Mouse (Mus musculus): ENCODE measurements around the gene Fdps.
"Not testable (repeated sequence)": the region's sequence is repeated elsewhere in the genome, so short reads cannot be mapped to it uniquely, and the experiment has no call there.

Gene Fdps

GRCm38 (mm10) chr3:89101459-89101811, 324 bp downstream of the Fdps start:
- DNase-seq, result no peak

- peak in 1 of 2 experiments; percentile 31 for DNase-seq
Measured at GRCm38 (mm10) chr3:89100811-89101210, 948 bp downstream of the Fdps start, which contains the start of gene Gm43738. Gene Gm43738 (minus strand): TSS chr3:89101099.

- no peak for DNase-seq
Measured at GRCm38 (mm10) chr3:89094021-89094420, 7.7 kb downstream of the Fdps start.

DNA sequence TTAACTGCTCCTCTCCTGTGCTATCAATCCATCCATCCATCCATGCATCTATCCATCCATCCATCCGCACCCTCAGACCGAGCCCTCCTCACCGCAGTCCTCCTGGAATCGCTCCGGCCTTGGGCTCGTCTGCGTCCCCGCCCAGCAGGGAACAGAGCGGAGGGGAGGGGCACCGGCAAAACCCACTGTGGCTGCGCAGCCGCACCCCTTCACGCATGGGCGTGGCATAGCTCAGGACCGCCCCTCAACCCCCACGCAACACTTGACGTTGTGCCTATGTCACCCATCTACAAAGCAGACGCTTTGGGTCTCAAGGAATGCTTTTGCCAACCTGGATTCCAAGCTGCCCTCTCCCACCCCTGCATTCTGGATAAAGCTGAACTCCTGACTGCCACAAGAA, 8.6 kb downstream of the Fdps start, which contains the start of gene Rusc1:
TSS of gene Rusc1 (minus strand) at position 137 of the 400 bp plus-strand sequence.
- peak; percentile 92 to 94 for DNase-seq

GRCm38 (mm10) chr3:89092509-89093090, 9.2 kb downstream of the Fdps start:
- DNase-seq, result peak in 1 of 2 experiments; percentile 12

GRCm38 (mm10) chr3:89091811-89092508, 9.8 kb downstream of the Fdps start:
- no peak for DNase-seq

- peak; percentile 84 to 89 for DNase-seq
Measured at GRCm38 (mm10) chr3:89090694-89091655, 10.8 kb downstream of the Fdps start.

DNA sequence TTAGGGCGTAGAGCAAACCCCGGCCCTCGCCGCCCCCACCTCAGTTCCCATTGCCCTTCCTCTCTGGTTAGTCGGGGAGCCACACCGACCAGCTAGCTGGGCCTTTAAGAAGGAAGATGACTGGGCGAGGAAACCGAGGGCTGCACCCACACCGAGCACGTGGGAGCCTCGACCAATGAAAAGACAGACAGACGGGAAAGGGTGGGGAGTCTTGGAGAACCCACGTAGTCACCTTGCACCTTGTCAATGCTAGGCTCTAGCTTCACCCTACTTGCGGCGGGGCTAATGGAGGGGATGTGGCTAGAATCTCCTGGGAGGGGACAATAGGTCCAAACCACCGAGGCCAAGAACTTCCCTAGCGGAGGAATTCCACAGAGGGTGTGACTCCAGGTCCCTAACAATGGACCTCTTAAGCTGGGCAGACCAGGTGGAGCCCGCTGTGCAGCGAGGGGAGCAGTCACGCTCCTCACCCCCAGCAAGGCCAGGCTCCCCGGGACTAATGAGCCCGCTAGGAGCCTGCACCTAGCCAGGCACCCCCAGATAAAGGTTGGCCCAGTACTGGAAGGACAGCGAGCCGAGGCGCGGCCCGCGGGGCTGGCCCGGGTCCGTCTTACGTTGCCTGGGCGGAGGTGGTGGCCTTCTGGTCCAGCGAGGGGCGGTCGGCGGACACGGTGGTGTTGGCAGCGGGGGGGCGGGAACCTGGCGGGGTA, 11.7 kb downstream of the Fdps start:
- DNase-seq, result peak; percentile 84 to 90

- DNase-seq, result peak in 1 of 2 experiments; percentile 16
Measured at GRCm38 (mm10) chr3:89088974-89089373, 12.8 kb downstream of the Fdps start.

- peak; percentile 94 for DNase-seq
Measured at GRCm38 (mm10) chr3:89087338-89088110, 14.2 kb downstream of the Fdps start.

- DNase-seq, result no peak
Measured at GRCm38 (mm10) chr3:89084654-89085190, 17.0 kb downstream of the Fdps start.

DNA sequence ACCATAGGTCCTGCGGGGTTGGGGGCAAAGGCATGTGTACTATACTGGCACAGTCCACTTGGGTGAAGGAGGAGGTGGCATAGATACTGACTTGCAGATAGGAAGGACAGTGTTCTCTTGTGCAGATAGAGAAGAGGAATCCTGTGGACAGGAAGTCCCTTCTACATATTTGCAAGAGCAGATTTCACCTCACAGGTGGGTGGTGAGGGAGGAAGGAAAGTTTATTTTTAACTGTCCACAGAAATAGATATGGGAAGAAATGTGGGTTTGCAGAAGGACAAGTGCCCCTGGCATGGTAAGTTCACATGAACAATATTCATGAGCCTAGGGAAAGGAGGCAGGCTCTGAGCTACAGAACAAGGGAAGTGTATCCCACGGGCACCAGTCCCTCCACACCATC, 17.6 kb downstream of the Fdps start:
- no peak for DNase-seq

DNA sequence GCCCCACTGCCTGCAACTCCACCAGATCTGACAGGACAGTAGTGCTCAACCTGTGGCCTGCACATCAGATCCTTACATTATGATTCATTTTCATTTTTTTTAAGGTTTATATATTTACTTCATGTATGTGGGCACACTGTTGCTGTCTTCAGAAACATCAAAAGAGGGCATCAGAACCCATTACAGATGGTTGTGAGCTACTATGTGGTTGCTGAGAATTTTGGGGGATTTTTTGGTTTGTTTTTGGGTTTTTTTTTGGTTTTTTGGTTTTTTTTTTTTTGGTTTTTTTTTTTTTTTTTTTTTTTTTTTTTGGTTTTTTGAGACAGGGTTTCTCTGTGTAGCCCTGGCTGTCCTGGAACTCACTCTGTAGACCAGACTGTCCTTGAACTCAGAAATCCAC, 19.5 kb downstream of the Fdps start:
- DNase-seq, result not testable (repeated sequence)

GRCm38 (mm10) chr3:89077383-89077782, 24.4 kb downstream of the Fdps start:
- DNase-seq, result no peak

DNA sequence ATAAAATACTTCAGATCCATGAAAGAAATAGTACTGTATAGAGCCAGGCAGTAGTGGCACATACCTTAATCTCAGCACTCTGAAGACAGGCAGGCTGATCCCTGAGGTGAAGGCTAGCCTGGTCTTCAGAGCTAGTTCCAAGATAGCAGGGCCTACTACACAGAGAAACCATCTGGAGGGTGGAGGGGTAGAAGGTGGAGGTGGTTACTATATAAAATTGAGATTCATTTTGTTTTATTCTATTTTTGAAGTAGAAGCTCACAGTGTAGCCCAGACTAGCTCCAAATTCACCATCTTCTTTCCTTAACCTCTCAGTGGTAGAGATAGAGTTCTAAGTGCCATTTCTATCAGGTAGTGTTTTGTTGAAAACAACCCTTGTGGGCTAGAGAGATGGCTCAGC, 34.5 kb downstream of the Fdps start:
- no peak for DNase-seq

DNA sequence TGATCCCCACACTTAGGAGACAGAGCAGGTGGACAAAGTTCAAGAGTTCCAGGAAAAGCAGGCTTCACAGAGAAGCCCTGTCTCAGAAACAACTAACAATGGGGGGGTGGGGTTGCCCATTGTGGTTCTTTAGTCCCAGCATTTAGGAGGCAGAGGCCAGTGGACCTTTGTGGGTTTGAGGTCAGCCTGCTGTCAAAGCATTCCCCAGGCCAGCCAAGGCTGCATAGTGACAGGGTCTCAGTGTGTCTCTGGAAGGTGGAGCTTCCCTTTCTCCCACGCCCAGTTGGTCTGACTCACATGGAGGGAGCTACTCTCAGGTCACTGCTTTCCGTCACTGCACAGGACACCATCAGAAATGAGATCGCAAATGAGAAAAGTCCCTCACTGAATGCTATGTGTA, 40.1 kb downstream of the Fdps start:
- no peak for DNase-seq

GRCm38 (mm10) chr3:89058783-89059182, 43.0 kb downstream of the Fdps start:
- peak; percentile 48 to 54 for DNase-seq

DNA sequence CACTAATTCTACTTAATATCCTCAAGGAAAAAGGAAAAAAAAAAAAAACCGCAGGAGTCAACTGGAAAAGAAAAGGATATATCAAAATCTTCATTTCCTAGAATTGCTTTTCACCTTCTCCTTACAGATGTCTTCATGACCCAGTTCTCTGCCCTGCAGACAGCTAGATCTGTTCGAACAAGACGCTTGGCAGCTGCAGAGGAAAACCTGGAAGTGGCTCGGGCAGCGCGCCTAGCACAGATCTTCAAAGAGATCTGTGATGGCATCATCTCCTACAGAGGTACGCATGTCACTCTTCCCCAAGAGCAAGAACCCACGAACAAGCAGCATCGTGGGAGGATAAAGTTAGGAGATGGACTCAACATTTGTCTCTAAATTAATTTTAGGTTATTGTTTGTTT, 43.4 kb downstream of the Fdps start:
- DNase-seq, result no peak

Data from kidney, postnatal 4 days (tissue).